Mouse (Mus musculus): Measurements from ENCODE around the gene Kcnma1.
A peak's percentile ranks its signal among the peaks of the same experiment; 100 is the strongest.

Kcnma1 gene

DNA sequence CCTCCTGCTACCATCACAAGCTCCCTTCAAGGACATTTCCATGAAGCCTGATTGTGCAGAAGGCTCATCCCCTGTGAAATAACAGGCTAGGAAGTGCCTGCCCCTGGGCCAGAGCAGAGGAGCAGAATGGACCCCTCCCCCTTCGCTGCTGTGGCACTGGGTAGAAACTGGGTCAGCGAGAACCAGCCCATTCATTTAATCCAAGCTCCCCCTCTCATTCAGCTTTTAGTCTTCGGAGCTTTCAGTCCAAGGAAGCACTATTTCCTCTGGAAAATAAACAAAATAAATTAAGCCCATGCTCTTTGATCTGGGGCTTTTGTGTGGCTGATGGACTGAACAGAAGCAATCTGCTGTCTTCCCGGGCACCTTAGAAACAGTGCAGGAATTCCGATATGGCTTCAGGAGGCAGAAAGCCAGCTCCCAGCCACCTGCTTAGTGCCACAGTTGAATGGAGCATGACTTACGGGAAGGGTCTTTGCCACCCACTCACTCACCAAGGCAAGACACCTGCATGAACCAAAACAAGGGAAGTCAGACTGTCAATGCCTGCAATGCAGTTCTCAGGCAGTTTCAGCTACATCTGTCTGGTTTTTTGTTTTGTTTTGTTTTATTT, 165.7 kb downstream of the Kcnma1 start:
- DNase-seq: no peak

DNA sequence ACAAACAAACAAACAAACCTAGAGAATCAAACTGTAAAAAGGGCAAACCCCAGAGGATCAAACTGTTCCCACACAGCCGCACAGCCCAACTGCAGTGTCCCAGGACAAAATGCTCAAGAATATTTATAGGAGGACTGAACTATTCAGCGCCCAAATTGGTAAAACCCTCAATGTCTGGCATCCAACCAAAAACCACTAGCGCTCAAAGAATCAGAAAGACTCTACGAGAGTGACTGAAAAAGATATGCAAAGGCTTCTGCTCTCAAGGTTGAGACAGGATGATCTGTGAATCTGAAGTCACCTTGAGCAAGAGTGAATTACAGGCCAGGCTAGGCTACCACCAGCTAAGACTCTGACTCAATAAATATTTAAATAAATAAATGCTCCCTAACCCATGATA, 167.6 kb downstream of the Kcnma1 start:
- DNase-seq: no peak

DNA sequence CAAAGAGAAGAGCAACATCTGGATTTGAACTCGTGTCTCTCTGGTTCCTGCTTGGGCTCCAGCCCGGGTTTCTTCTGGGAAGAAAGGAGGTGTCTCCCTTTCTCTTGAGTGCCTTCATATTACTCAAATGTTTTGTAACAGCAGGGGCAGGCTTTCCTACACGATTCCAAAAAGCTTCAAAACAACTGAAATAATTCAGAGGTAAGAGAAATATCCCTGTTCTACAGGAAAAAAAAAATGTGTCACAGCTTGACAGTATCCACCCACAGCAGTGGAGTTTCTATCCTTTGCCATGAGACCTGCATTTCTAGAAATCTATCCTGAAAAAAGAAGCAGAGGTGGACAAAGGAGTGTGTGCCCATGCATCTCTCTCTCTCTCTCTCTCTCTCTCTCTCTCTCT, 172.3 kb downstream of the Kcnma1 start:
- DNase-seq: no peak

- DNase-seq: no peak
Measured at GRCm38 (mm10) chr14:23839613-23840012, 174.7 kb downstream of the Kcnma1 start.

- no peak for DNase-seq
Measured at GRCm38 (mm10) chr14:23835387-23836111, 178.7 kb downstream of the Kcnma1 start.

GRCm38 (mm10) chr14:23831284-23831683, 183.0 kb downstream of the Kcnma1 start:
- no peak for DNase-seq

GRCm38 (mm10) chr14:23830316-23830715, 184.0 kb downstream of the Kcnma1 start:
- no peak for DNase-seq

GRCm38 (mm10) chr14:23828711-23829320, 185.5 kb downstream of the Kcnma1 start:
- no peak for DNase-seq

GRCm38 (mm10) chr14:23824937-23825336, 189.4 kb downstream of the Kcnma1 start:
- DNase-seq: no peak

DNA sequence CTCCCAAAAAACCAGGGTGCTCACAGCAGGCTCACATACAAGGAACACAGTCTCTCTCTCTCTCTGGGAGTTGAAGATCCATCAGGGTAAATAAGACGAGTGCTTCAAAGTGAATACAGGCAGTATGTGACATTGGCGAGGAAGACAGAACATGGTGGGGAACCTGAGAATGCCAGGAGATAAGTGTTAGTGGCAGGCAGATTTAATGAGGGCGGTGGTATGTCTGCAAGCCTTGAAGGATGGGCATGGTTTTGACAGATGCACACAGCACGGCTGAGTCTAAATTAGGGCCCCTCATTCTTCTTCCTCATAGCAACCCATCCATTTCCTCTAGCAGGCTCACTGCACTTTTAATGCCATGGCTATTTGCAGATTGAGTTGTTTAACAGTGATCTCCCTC, 190.0 kb downstream of the Kcnma1 start:
- DNase-seq: no peak

DNA sequence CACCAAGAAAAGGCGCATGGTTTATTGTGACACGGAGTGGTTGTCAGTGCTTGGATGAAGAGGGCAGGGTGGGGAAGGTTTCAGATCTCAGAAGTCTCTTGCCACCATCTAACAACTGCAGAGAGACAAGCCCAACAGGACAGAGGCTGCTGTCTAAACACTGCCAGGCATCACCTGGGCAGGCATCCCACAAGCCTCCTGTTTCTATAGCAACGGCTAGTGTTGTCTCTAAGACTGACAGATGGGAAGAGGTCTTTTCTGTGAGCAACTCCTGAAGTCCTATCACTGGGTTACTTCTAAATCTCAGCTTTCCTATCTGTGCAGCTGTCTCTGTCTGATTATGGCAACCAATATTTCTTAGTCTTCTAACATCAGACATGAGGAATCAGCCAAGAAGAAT, 196.7 kb downstream of the Kcnma1 start:
- no peak for DNase-seq

DNA sequence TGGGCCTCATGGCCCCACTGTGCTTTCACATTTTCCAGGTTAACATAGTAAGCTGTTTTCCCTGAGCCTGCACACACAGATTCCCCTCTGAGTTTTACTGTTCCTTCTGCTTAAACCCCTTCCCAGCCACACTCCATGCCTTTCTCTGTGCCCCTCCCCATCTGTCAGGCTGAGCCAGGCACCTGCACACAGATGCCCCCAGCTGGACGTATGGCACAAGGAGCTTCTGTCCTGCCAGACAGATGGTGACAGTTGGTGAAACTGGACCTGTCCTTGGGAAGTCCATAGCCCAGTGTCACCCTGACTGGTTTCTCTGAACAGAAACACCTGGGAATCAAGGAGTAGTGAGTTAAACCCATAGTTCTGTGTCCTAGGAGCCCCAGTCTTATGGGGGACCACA, 204.2 kb downstream of the Kcnma1 start:
- DNase-seq: no peak

- no peak for DNase-seq
Measured at GRCm38 (mm10) chr14:23809124-23809523, 205.2 kb downstream of the Kcnma1 start.

- DNase-seq: no peak
Measured at GRCm38 (mm10) chr14:23806378-23806777, 207.9 kb downstream of the Kcnma1 start.

DNA sequence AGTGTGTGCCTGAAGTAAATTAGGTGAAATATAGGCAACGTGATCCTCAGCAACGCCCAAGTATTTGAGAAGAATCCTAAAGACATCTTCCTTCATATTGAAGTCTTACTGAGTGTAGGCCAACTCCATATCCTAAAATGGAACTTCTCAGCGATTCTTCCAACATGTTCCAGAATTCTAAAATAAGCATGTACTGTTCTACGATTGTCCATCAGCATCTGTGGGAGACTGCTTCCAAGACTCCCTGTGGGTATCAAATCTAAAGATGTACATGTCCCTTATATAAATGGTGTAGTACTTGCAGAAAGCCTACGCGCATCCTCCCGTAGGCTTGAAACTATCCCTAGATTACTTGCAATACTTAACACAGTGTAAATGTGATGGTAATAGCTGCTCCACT, 217.4 kb downstream of the Kcnma1 start:
- DNase-seq: no peak

- DNase-seq: no peak
Measured at GRCm38 (mm10) chr14:23792674-23793073, 221.6 kb downstream of the Kcnma1 start.

DNA sequence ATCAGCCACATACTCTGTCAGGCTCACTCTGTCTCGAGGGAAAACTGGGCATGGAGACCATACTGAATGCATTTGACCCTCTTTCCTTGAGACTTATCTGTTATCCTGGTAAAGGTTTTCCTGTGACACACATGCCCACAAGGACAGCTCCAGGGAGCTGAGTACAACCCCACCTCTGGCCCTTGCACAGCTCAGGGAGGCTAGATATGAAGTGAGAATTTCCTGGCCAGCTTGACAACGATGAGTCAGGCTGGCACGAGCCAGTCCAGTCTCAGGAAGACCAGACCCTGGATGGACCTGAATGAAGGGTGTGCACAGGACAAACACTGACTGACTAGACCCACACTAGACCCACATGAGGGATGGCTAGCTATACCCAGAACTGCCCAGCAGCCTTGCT, 222.2 kb downstream of the Kcnma1 start:
- no peak for DNase-seq

- DNase-seq: peak in 1 of 2 experiments; percentile 7
Measured at GRCm38 (mm10) chr14:23791261-23791691, 223.0 kb downstream of the Kcnma1 start.

DNA sequence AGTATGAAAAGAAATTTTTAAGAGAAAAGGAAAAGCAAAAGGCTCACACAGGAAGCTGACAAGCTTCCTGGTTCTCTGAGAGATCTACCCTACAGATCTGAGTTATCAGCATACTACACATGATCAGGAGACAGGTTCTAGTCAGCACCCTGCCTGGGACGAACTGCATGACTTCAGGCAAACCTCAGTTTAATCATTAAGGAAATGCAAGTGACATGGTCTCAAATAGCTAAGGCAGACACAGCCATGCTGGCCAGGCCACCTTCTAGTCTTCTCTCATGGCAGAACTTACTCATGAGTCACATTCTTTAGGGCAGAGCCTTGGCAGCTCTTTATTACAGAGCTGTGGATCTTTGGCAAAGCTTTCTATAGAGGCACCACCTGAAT, 227.6 kb downstream of the Kcnma1 start:
- DNase-seq: no peak

- DNase-seq: no peak
Measured at GRCm38 (mm10) chr14:23785921-23786686, 228.2 kb downstream of the Kcnma1 start.

GRCm38 (mm10) chr14:23782845-23783609, 231.3 kb downstream of the Kcnma1 start:
- DNase-seq: no peak

DNA sequence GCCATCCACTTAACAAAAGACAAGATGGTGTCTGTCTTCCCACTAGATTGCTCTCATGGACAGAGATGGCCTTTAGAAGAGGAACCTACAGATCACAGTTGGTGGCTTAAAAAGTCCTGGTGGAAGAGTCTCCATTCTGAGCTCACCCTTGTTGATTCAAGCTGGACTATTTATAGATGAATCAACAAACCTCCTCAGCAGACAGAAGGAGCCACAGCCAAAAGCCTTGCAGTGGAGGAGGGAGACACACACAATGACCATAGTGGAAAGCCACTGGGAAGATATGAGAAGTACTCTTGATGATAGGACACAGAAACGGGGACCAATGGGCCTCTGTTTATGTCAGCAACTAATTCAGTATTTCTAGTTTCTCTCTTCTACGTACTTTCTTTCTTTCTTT, 239.7 kb downstream of the Kcnma1 start:
- no peak for DNase-seq

DNA sequence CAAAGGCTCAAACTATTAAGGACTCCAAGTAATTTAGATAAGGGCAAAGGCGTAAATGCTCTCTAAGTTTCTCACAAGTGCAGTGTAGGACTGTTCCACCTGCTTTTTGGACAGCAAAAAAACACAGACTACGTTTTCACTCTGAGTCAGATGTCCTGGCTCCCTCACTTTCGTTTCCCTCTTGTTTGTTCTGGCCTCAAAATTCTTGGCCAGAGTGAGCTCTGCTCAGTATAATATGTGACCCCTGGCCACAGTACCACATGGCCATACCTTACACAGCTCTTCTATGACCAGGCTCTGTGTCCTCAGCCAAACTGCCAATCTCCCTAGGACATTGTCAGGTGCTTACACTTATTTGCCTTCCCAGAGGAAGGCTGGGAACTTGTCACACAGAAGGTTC, 241.6 kb downstream of the Kcnma1 start:
- no peak for DNase-seq

All from thymus, postnatal 36 days (tissue).